ENCODE assay signal across 7 mouse cellular contexts in genomic region chr2:50295562-50295961, GRCm38 (mm10). TPM values are rescaled to one million over a fixed set of nuclear protein-coding genes. Genes with fewer than 3 reads are reported as not detected.
DNase-seq lines count a peak whose midpoint lies in the region; ATAC-seq and TF ChIP-seq lines count a peak whose summit lies in the region.

No protein-coding gene starts in this region.

- no peaks in the 10 kb centered on the region for H3K27me3 ChIP-seq in spleen, adult 2 months (ENCODE audit: control insufficient read depth, insufficient read depth, low read length)
- H3K27me3 ChIP-seq in embryonic facial prominence, embryonic 15.5 days: no peaks in the 10 kb centered on the region
- H3K27me3 ChIP-seq in limb, embryonic 13.5 days: no peaks in the 10 kb centered on the region
- no peaks in the 10 kb centered on the region for H3K27me3 ChIP-seq in stomach, embryonic 15.5 days (replicated peaks)

- H3K9me3 ChIP-seq in embryonic facial prominence, embryonic 15.5 days (replicated peaks): no peaks in the 10 kb centered on the region
- no peaks in the 10 kb centered on the region for H3K9me3 ChIP-seq in limb, embryonic 13.5 days
- no peaks in the 10 kb centered on the region for H3K9me3 ChIP-seq in stomach, embryonic 15.5 days

- no peak overlapping the region for H3K27ac ChIP-seq in spleen, adult 2 months (ENCODE audit: insufficient read depth, low read length)
- H3K27ac ChIP-seq in embryonic facial prominence, embryonic 15.5 days (replicated peaks): no peak overlapping the region
- no peak overlapping the region for H3K27ac ChIP-seq in limb, embryonic 13.5 days
- H3K27ac ChIP-seq in stomach, embryonic 15.5 days: no peak overlapping the region

- WGBS in spleen, adult 2 months: 43% methylated on average over 5 of the region's 5 CpGs
- WGBS in embryonic facial prominence, embryonic 15.5 days: 36% methylated on average over 5 of the region's 5 CpGs
- WGBS in limb, embryonic 13.5 days: 34% methylated on average over 5 of the region's 5 CpGs
- 33% methylated on average over 5 of the region's 5 CpGs for WGBS in stomach, embryonic 15.5 days

- no peak for TF ChIP-seq POLR2A in spleen, adult 2 months (IDR thresholded peaks at IDR 0.05; ENCODE audit: low read depth, low read length)

- peak overlapping the region; percentile 95 for H3K4me3 ChIP-seq in spleen, adult 2 months (ENCODE audit: extremely low read depth, insufficient read depth, insufficient read length)
- peak overlapping the region; percentile 84 for H3K4me3 ChIP-seq in embryonic facial prominence, embryonic 15.5 days (replicated peaks)
- H3K4me3 ChIP-seq in limb, embryonic 13.5 days: peak overlapping the region; percentile 87
- H3K4me3 ChIP-seq in stomach, embryonic 15.5 days (replicated peaks): peak overlapping the region; percentile 72

- H3K36me3 ChIP-seq in spleen, adult 2 months (ENCODE audit: control insufficient read depth, insufficient read depth, low read length): peaks cover 2% of the 10 kb centered on the region; the same call in 1 of the 2 replicates
- H3K36me3 ChIP-seq in embryonic facial prominence, embryonic 15.5 days: peaks cover 16% of the 10 kb centered on the region
- peaks cover 8% of the 10 kb centered on the region for H3K36me3 ChIP-seq in limb, embryonic 13.5 days
- H3K36me3 ChIP-seq in stomach, embryonic 15.5 days: peaks cover 5% of the 10 kb centered on the region; the same call in 1 of the 2 replicates

- TF ChIP-seq CTCF in spleen, adult 2 months (IDR thresholded peaks at IDR 0.05; ENCODE audit: extremely low read depth, insufficient read depth, insufficient read length, insufficient replicate concordance): no peak

- peak overlapping the region; percentile 62 for H3K4me2 ChIP-seq in embryonic facial prominence, embryonic 15.5 days (replicated peaks)
- peak overlapping the region; percentile 82 for H3K4me2 ChIP-seq in limb, embryonic 13.5 days (replicated peaks)
- H3K4me2 ChIP-seq in stomach, embryonic 15.5 days: peak overlapping the region; percentile 64

- H3K9ac ChIP-seq in embryonic facial prominence, embryonic 15.5 days: peak overlapping the region; percentile 27; the same call in 1 of the 2 replicates
- H3K9ac ChIP-seq in limb, embryonic 13.5 days: peak overlapping the region; percentile 94
- 0 out of 2 replicates have a peak overlapping the region, but pooled peaks have one; percentile 0 for H3K9ac ChIP-seq in stomach, embryonic 15.5 days

- no peak for DNase-seq in spleen, adult 2 months (ENCODE audit: low read depth in 1 of 2, low spot score in 2 of 2)
- no peak for DNase-seq in spleen, adult 18-20 months
- no peak for DNase-seq in urinary bladder, adult 2 months (ENCODE audit: low spot score)
- no peak for DNase-seq in retina, postnatal 1 day

- H3K4me1 ChIP-seq in spleen, adult 2 months (ENCODE audit: control insufficient read depth, insufficient read depth, insufficient read length): peaks cover 6% of the 10 kb centered on the region
- peaks cover 21% of the 10 kb centered on the region for H3K4me1 ChIP-seq in embryonic facial prominence, embryonic 15.5 days
- H3K4me1 ChIP-seq in limb, embryonic 13.5 days: peaks cover 24% of the 10 kb centered on the region
- peaks cover 8% of the 10 kb centered on the region for H3K4me1 ChIP-seq in stomach, embryonic 15.5 days

- no peak for ATAC-seq in embryonic facial prominence, embryonic 15.5 days (ENCODE audit: insufficient number of reproducible peaks, low FRiP score, low TSS enrichment, low read depth)
- no peak for ATAC-seq in limb, embryonic 13.5 days (ENCODE audit: low FRiP score, low read depth)
- no peak for ATAC-seq in stomach, embryonic 15.5 days (ENCODE audit: insufficient read depth, low FRiP score, low read depth)

RNA-seq across cellular contexts. Expression of gene Mmadhc, which starts 1.0 kb away (rescaled TPM):
- polyA plus RNA-seq in spleen, adult 2 months (2012; rRNA removed): 18.5 and 29.3 TPM in 2 replicates
- polyA plus RNA-seq in embryonic facial prominence, embryonic 15.5 days (2015; fragmentation: Nextera tagmentation; extraction: Ambion mirVana): 164 and 171 TPM in 2 replicates
- 173 and 186 TPM in 2 replicates for polyA plus RNA-seq in limb, embryonic 13.5 days (2015; fragmentation: Nextera tagmentation; extraction: Ambion mirVana)
- 159 and 165 TPM in 2 replicates for polyA plus RNA-seq in stomach, embryonic 15.5 days (2015; fragmentation: Nextera tagmentation; extraction: Ambion mirVana)
- 85.4 and 101 TPM in 2 replicates for polyA plus RNA-seq in urinary bladder, adult 2 months (2012; rRNA removed)

Comparison
In these comparisons a context has a peak if more than half of its experiments do, and no peak if none do; other contexts are left out.
1. H3K9ac ChIP-seq: peak in every context shown above with its lines; median percentile 94 in limb, embryonic 13.5 days; 27 in embryonic facial prominence, embryonic 15.5 days; 0 in stomach, embryonic 15.5 days.